Mouse (Mus musculus) heart, adult 2 months (tissue): ENCODE data around the gene Gm28042.

Experiments
- CTCF ChIP-seq: fragments of 200-600 bp; IDR thresholded peaks from 2 replicates; pipeline ENCODE4 v1.8.1; 2022; ENCODE audit warnings: antibody characterized with exemption, mild to moderate bottlenecking, moderate library complexity
- EP300 ChIP-seq: fragments of 200-500 bp; IDR thresholded peaks from 2 replicates; pipeline ENCODE4 v1.6.1; 2011; ENCODE audit warnings: low read depth, low read length, control low read depth; ENCODE audit not compliant: insufficient read depth

- TF ChIP-seq EP300 (no peak), CTCF (no peak)
Observed at GRCm38 (mm10) chr2:119993515-119993914, 33.8 kb upstream of the Gm28042 start.
